Mouse (Mus musculus): ENCODE measurements around the gene Xrcc6. TPM values are rescaled to one million over a fixed set of nuclear protein-coding genes. Genes with fewer than 3 reads are reported as not detected.

The Xrcc6 gene
- polyA plus RNA-seq, 1 experiment from 2014 or later: 91.0 TPM

DNA sequence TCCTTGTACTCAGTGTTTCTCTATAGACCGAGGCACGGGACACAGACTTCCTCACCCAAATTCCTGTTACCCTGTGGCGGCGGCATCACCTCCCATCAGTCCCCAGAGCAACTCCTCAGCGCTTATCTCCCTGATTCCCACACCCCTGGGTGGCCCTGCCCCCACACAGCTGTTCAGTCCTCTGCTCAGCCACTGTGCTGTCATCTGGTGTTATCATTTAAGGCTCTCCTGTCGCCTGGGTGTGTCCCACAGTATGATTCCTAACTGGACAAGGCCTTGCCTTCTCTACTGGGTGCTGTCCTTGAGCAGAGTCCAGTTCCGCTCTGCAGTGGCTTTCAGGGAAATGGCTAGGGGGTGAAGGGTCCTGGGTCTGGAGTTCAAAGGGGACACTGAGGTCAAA, 2.9 kb downstream of the Xrcc6 start:
- Histone ChIP-seq H3K27ac (replicated peaks; ENCODE audit: low read depth, low read length) (no peak overlapping the region), H3K4me3 (ENCODE audit: low read depth, low read length) (no peak overlapping the region), H3K36me3 (ENCODE audit: control insufficient read depth, insufficient read depth, low read length) (peaks cover 5% of the 10 kb centered on the region), H3K9me3 (ENCODE audit: control insufficient read depth, low read length) (no peaks in the 10 kb centered on the region), H3K9ac (ENCODE audit: low read length) (no peak overlapping the region), H3K4me2 (ENCODE audit: low read depth, severe bottlenecking) (no peak overlapping the region), H3K27me3 (ENCODE audit: control insufficient read depth, insufficient read depth, low read length) (no peaks in the 10 kb centered on the region), H3K4me1 (ENCODE audit: control insufficient read depth, insufficient read depth, low read length) (no peaks in the 10 kb centered on the region)
- WGBS: 59% methylated on average over 7 of the region's 7 CpGs
- DNase-seq (ENCODE audit: low spot score) (no peak), ATAC-seq (ENCODE audit: insufficient number of reproducible peaks, low FRiP score, low TSS enrichment, low read depth) (no peak)

DNA sequence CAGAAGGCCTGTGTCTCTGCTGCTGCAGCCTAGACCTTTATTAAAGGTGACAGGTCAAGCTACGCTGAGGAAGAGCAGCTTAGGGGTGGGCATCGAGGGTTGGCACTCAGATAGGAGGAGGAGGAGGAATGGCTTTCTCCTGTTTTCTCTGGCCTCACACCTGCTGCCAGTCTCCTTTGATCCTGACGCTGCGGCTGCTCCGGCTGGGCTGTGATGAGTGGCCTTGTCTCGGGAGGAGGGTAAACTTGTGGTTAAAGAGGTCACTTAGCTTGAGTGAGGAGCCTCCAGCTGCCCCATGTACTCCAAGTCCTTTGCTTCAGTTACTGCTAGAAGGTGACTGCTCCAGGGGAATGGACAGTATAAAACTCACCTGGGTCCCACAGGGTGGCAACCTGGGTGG, 6.4 kb downstream of the Xrcc6 start:
- WGBS: 63% methylated on average over 6 of the region's 6 CpGs
- Histone ChIP-seq H3K4me1 (ENCODE audit: control insufficient read depth, insufficient read depth, low read length) (no peaks in the 10 kb centered on the region), H3K4me2 (ENCODE audit: low read depth, severe bottlenecking) (no peak overlapping the region), H3K27me3 (ENCODE audit: control insufficient read depth, insufficient read depth, low read length) (no peaks in the 10 kb centered on the region), H3K9me3 (ENCODE audit: control insufficient read depth, low read length) (no peaks in the 10 kb centered on the region), H3K9ac (ENCODE audit: low read length) (no peak overlapping the region), H3K4me3 (ENCODE audit: low read depth, low read length) (no peak overlapping the region), H3K36me3 (ENCODE audit: control insufficient read depth, insufficient read depth, low read length) (peaks cover 7% of the 10 kb centered on the region), H3K27ac (replicated peaks; ENCODE audit: low read depth, low read length) (no peak overlapping the region)
- ATAC-seq (ENCODE audit: insufficient number of reproducible peaks, low FRiP score, low TSS enrichment, low read depth) (no peak), DNase-seq (ENCODE audit: low spot score) (no peak)

GRCm38 (mm10) chr15:82004257-82004656, 16.6 kb downstream of the Xrcc6 start:
- ATAC-seq (ENCODE audit: insufficient number of reproducible peaks, low FRiP score, low TSS enrichment, low read depth) (no peak), DNase-seq (ENCODE audit: low spot score) (no peak)
- H3K4me1 ChIP-seq (ENCODE audit: control insufficient read depth, insufficient read depth, low read length): no peaks in the 10 kb centered on the region
- H3K9me3 ChIP-seq (ENCODE audit: control insufficient read depth, low read length): no peaks in the 10 kb centered on the region
- WGBS: 91% methylated on average over 8 of the region's 8 CpGs
- no peak overlapping the region for H3K4me2 ChIP-seq (ENCODE audit: low read depth, severe bottlenecking)
- H3K9ac ChIP-seq (ENCODE audit: low read length): no peak overlapping the region
- no peak overlapping the region for H3K4me3 ChIP-seq (ENCODE audit: low read depth, low read length)
- H3K36me3 ChIP-seq (ENCODE audit: control insufficient read depth, insufficient read depth, low read length): no peaks in the 10 kb centered on the region; the same call in 1 of the 2 replicates
- no peaks in the 10 kb centered on the region for H3K27me3 ChIP-seq (ENCODE audit: control insufficient read depth, insufficient read depth, low read length)
- H3K27ac ChIP-seq (replicated peaks; ENCODE audit: low read depth, low read length): no peak overlapping the region

- Histone ChIP-seq H3K4me1 (ENCODE audit: control insufficient read depth, insufficient read depth, low read length) (no peaks in the 10 kb centered on the region), H3K27ac (replicated peaks; ENCODE audit: low read depth, low read length) (no peak overlapping the region), H3K27me3 (ENCODE audit: control insufficient read depth, insufficient read depth, low read length) (no peaks in the 10 kb centered on the region), H3K9ac (ENCODE audit: low read length) (no peak overlapping the region), H3K9me3 (ENCODE audit: control insufficient read depth, low read length) (no peaks in the 10 kb centered on the region), H3K4me2 (ENCODE audit: low read depth, severe bottlenecking) (no peak overlapping the region), H3K4me3 (ENCODE audit: low read depth, low read length) (no peak overlapping the region), H3K36me3 (ENCODE audit: control insufficient read depth, insufficient read depth, low read length) (no peaks in the 10 kb centered on the region)
- DNase-seq (ENCODE audit: low spot score) (no peak), ATAC-seq (ENCODE audit: insufficient number of reproducible peaks, low FRiP score, low TSS enrichment, low read depth) (no peak)
- WGBS: 88% methylated on average over 6 of the region's 6 CpGs
Observed at GRCm38 (mm10) chr15:82011947-82012346, 24.3 kb downstream of the Xrcc6 start.

DNA sequence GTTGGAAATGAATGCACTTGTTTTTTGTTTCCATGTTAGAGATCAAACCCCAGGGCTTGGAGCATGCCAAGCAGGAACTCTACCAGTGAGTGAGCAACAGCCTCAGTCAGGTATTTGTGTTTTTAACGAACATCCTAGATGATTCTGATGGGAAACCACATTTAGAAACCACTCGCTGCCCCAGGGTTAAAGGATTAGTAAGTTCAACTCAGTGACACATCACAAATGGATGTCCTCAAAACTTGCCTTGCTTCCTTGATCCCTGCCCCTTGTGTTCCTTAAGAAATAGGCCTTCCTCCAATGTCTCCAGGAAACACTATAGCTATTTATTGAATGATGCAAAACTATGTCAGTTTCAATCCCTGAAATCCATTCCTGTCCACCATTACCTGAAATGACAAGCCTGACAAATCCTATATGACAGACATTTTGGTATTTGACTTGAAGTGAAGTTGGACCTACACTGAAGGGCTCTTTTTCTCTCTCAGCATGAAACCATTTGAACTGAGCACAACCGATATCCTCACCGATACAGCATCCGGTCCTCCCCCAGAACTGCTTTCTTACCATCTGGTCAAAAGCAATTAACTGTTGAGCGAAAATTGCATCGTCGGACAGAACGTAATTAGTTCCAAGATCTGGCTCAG, 27.2 kb downstream of the Xrcc6 start:
- Histone ChIP-seq H3K4me3 (ENCODE audit: low read depth, low read length) (peak overlapping the region; percentile 90), H3K27ac (replicated peaks; ENCODE audit: low read depth, low read length) (no peak overlapping the region), H3K36me3 (ENCODE audit: control insufficient read depth, insufficient read depth, low read length) (0 out of 2 replicates have a peak, but pooled peaks cover 3% of the 10 kb centered on the region), H3K27me3 (ENCODE audit: control insufficient read depth, insufficient read depth, low read length) (no peaks in the 10 kb centered on the region), H3K9me3 (ENCODE audit: control insufficient read depth, low read length) (no peaks in the 10 kb centered on the region), H3K4me2 (ENCODE audit: low read depth, severe bottlenecking) (peak overlapping the region; percentile 87), H3K9ac (ENCODE audit: low read length) (peak overlapping the region; percentile 85; the same call in 1 of the 2 replicates), H3K4me1 (ENCODE audit: control insufficient read depth, insufficient read depth, low read length) (0 out of 2 replicates have a peak, but pooled peaks cover 3% of the 10 kb centered on the region)
- 12% methylated on average over 9 of the region's 9 CpGs for WGBS
- no peak for DNase-seq (ENCODE audit: low spot score)
- ATAC-seq (ENCODE audit: insufficient number of reproducible peaks, low FRiP score, low TSS enrichment, low read depth): no peak

DNA sequence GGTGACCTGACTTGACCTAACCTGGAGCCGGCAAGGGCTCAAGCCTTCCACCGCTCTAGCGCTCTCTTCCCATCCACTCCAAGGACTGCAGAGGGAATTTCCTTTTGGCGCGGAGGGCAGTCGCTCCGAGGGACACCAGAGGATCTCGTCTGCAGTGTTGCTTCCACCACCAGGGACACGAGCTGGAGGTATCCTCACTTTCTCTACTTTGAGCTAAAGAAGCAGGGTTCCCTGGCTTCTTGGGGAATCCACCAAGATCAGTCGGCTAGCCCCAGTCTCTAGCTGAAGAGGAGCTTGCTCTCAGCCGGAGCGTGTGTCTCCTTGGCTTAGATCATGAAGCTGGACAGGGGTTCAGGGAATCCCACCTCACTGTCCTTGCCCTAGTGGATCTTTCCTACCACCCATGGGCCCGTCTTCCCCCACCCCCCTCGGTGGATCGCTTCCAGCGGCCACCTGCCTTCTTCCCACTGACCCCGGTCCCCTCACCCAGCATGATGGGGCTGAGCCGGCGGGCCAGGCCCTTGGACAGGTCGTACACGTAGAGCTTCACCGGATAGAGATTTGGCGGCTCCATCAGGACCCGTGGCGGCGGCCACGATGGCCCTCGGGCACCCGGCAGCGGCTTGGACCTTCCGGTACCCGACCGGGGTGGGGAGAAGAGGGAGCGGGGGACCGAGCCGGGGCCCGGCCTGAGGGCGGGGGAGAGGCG, 27.9 kb downstream of the Xrcc6 start:
- DNase-seq (ENCODE audit: low spot score) (peak; percentile 43), ATAC-seq (ENCODE audit: insufficient number of reproducible peaks, low FRiP score, low TSS enrichment, low read depth) (peak; percentile 62)
- Histone ChIP-seq H3K4me1 (ENCODE audit: control insufficient read depth, insufficient read depth, low read length) (0 out of 2 replicates have a peak, but pooled peaks cover 3% of the 10 kb centered on the region), H3K4me2 (ENCODE audit: low read depth, severe bottlenecking) (peak overlapping the region; percentile 87), H3K27me3 (ENCODE audit: control insufficient read depth, insufficient read depth, low read length) (no peaks in the 10 kb centered on the region), H3K9me3 (ENCODE audit: control insufficient read depth, low read length) (no peaks in the 10 kb centered on the region), H3K9ac (ENCODE audit: low read length) (peak overlapping the region; percentile 85), H3K27ac (replicated peaks; ENCODE audit: low read depth, low read length) (no peak overlapping the region), H3K36me3 (ENCODE audit: control insufficient read depth, insufficient read depth, low read length) (0 out of 2 replicates have a peak, but pooled peaks cover 3% of the 10 kb centered on the region), H3K4me3 (ENCODE audit: low read depth, low read length) (peak overlapping the region; percentile 90)
- under 1% methylated on average over 39 of the region's 39 CpGs for WGBS

DNA sequence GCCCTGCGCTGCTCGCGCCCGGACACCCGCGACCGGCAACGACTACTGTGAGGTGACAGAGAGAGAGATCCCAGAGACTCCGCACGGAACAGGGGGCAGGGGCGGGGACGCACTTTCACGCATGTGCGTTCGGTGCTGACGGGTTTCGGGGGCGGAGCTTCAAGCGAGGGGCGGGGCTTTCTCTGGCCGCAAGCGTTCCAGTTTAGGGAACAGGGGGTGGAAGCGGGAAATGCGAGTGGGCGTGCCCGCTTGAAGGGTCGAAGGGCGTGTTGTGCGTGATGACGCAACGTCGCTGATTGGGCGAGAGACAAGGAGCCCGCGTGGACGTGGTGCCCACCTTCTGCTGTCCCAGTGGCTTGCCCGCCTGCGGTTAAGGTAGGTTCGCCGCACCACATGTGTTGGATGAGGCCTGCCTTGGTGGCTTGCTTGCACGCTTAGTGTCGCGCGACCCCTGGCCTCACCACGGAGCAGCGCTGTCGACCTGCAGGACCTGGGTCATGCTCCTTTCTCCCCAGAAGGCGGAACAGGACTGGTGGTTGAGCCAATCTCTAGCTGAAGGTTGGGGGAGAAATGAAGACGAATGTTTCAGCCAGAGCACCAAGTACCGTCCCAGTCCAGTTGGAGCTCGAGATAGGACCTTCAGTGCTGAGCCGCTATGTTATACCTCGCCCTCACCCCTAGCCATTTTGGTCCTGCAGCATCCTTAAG, 28.6 kb downstream of the Xrcc6 start:
- peak overlapping the region; percentile 85 for H3K9ac ChIP-seq (ENCODE audit: low read length)
- H3K4me2 ChIP-seq (ENCODE audit: low read depth, severe bottlenecking): peak overlapping the region; percentile 87
- under 1% methylated on average over 52 of the region's 53 CpGs for WGBS
- DNase-seq (ENCODE audit: low spot score) (peak; percentile 99), ATAC-seq (ENCODE audit: insufficient number of reproducible peaks, low FRiP score, low TSS enrichment, low read depth) (peak; percentile 94)
- 0 out of 2 replicates have a peak, but pooled peaks cover 3% of the 10 kb centered on the region for H3K36me3 ChIP-seq (ENCODE audit: control insufficient read depth, insufficient read depth, low read length)
- peak overlapping the region; percentile 90 for H3K4me3 ChIP-seq (ENCODE audit: low read depth, low read length)
- H3K4me1 ChIP-seq (ENCODE audit: control insufficient read depth, insufficient read depth, low read length): 0 out of 2 replicates have a peak, but pooled peaks cover 3% of the 10 kb centered on the region
- H3K9me3 ChIP-seq (ENCODE audit: control insufficient read depth, low read length): no peaks in the 10 kb centered on the region
- H3K27ac ChIP-seq (replicated peaks; ENCODE audit: low read depth, low read length): no peak overlapping the region
- H3K27me3 ChIP-seq (ENCODE audit: control insufficient read depth, insufficient read depth, low read length): no peaks in the 10 kb centered on the region

DNA sequence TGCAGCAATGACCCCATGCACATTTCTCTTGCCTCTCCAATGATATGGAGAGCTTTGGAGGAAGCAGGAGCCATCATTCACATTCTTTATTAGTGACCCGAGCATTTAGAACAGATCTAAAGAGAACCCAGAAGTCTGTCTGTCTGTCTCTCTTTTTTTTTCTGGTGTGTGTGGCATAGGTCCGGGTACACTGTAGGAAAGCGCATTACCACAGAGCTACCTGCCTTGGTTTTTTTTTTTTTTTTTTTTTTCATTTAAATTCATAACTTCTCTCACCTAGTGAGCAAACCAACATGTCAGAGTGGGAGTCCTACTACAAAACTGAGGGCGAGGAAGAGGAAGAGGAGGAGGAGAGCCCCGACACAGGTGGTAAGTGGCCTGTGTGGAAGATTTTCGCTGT, 29.2 kb downstream of the Xrcc6 start:
- 0 out of 2 replicates have a peak, but pooled peaks cover 3% of the 10 kb centered on the region for H3K36me3 ChIP-seq (ENCODE audit: control insufficient read depth, insufficient read depth, low read length)
- 25% methylated on average over 6 of the region's 6 CpGs for WGBS
- ATAC-seq (ENCODE audit: insufficient number of reproducible peaks, low FRiP score, low TSS enrichment, low read depth) (no peak; the same call in 1 of the 2 replicates), DNase-seq (ENCODE audit: low spot score) (no peak)
- H3K27me3 ChIP-seq (ENCODE audit: control insufficient read depth, insufficient read depth, low read length): no peaks in the 10 kb centered on the region
- 0 out of 2 replicates have a peak, but pooled peaks cover 3% of the 10 kb centered on the region for H3K4me1 ChIP-seq (ENCODE audit: control insufficient read depth, insufficient read depth, low read length)
- H3K4me2 ChIP-seq (ENCODE audit: low read depth, severe bottlenecking): peak overlapping the region; percentile 87
- peak overlapping the region; percentile 90 for H3K4me3 ChIP-seq (ENCODE audit: low read depth, low read length)
- H3K9me3 ChIP-seq (ENCODE audit: control insufficient read depth, low read length): no peaks in the 10 kb centered on the region
- H3K27ac ChIP-seq (replicated peaks; ENCODE audit: low read depth, low read length): no peak overlapping the region
- H3K9ac ChIP-seq (ENCODE audit: low read length): peak overlapping the region; percentile 74

Measured in limb, embryonic 11.5 days (tissue).